Mouse (Mus musculus) bone marrow macrophage, adult 2 months (primary cell): ENCODE measurements around the gene Ttc28.

Experiments
- CTCF ChIP-seq: IDR thresholded peaks from 2 replicates; pipeline ENCODE4 v1.5.1; 2012; ENCODE audit warnings: low read depth, mild to moderate bottlenecking, low read length, moderate library complexity
- POLR2A ChIP-seq: IDR thresholded peaks from 2 replicates; pipeline ENCODE4 v1.6.1; 2012; ENCODE audit warnings: mild to moderate bottlenecking, low read depth, low read length, borderline replicate concordance

GRCm38 (mm10) chr5:110898785-110899184 is 19.2 kb downstream of the Ttc28 start:
- TF ChIP-seq POLR2A (no peak), CTCF (no peak)
